Comparison of ENCODE assay signal across 14 mouse cellular contexts in genomic region chrX:161723391-161723808, GRCm38 (mm10). TPM values are rescaled to one million over a fixed set of nuclear protein-coding genes. Genes with fewer than 3 reads are reported as not detected.
DNase-seq lines count a peak whose midpoint lies in the region; ATAC-seq lines count a peak whose summit lies in the region.
"Had no signal": no experiment of that assay in that cellular context is flagged by ENCODE, and none has a peak within 500 bp of the region (broad histone marks: within the 10 kb centered on the region; RNA-seq: fewer than 3 reads in every experiment).

No protein-coding gene starts in this region.

- ATAC-seq in hindbrain, embryonic 15.5 days (ENCODE audit: low FRiP score, low read depth), result no peak
- ATAC-seq in hindbrain, embryonic 11.5 days (ENCODE audit: low FRiP score), result no peak
- ATAC-seq in liver, embryonic 11.5 days (replicated peaks; ENCODE audit: low FRiP score), result no peak

- H3K4me3 ChIP-seq in hindbrain, embryonic 15.5 days, result no peak overlapping the region
- H3K4me3 ChIP-seq in hindbrain, embryonic 11.5 days (ENCODE audit: low read depth, low read length), result no peak overlapping the region
- H3K4me3 ChIP-seq in liver, embryonic 11.5 days (ENCODE audit: low read depth, low read length), result no peak overlapping the region
- H3K4me3 ChIP-seq: limb, embryonic 12.5 days; megakaryocyte, embryonic 14.5 days had no signal

- 27% methylated on average over 9 of the region's 9 CpGs for WGBS in hindbrain, embryonic 15.5 days
- WGBS in hindbrain, embryonic 11.5 days, result 25% methylated on average over 9 of the region's 9 CpGs
- 21% methylated on average over 9 of the region's 9 CpGs for WGBS in liver, embryonic 11.5 days

- H3K27ac ChIP-seq in hindbrain, embryonic 15.5 days (replicated peaks), result peak overlapping the region; percentile 59
- H3K27ac ChIP-seq in hindbrain, embryonic 11.5 days (ENCODE audit: low read depth, low read length), result no peak overlapping the region
- H3K27ac ChIP-seq in liver, embryonic 11.5 days (ENCODE audit: low read depth, low read length), result no peak overlapping the region
- H3K27ac ChIP-seq: limb, embryonic 12.5 days had no signal

- H3K9ac ChIP-seq in hindbrain, embryonic 15.5 days, result 0 out of 2 replicates have a peak overlapping the region, but pooled peaks have one; percentile 16
- no peak overlapping the region for H3K9ac ChIP-seq in hindbrain, embryonic 11.5 days (ENCODE audit: low read depth, low read length)
- no peak overlapping the region for H3K9ac ChIP-seq in liver, embryonic 11.5 days (ENCODE audit: low read depth, low read length)
- H3K9ac ChIP-seq: limb, embryonic 12.5 days had no signal

- no peak for DNase-seq in hindbrain, embryonic 11.5 days (ENCODE audit: low spot score)
- peak; percentile 7 for DNase-seq in urinary bladder, postnatal 14 days (ENCODE audit: low spot score)
- DNase-seq in urinary bladder, adult 18-20 months (ENCODE audit: low spot score in 2 of 2), result no peak
- DNase-seq in kidney, postnatal 14 days, result peak; percentile 37
- no peak for DNase-seq in spleen, postnatal 36 days (ENCODE audit: low spot score in 2 of 2)
- DNase-seq in adrenal gland, postnatal 10 days, result no peak
- DNase-seq in liver, embryonic 11.5 days (ENCODE audit: low spot score), result no peak
- DNase-seq: gastrocnemius, postnatal 36 days; right cerebral cortex, postnatal 4 days; thymus, adult 2 months had no signal

- no peaks in the 10 kb centered on the region for H3K36me3 ChIP-seq in hindbrain, embryonic 15.5 days
- no peaks in the 10 kb centered on the region for H3K36me3 ChIP-seq in hindbrain, embryonic 11.5 days (ENCODE audit: control insufficient read depth, insufficient read depth, low read length)
- no peaks in the 10 kb centered on the region for H3K36me3 ChIP-seq in liver, embryonic 11.5 days (ENCODE audit: control insufficient read depth, insufficient read depth, low read length)
- H3K36me3 ChIP-seq: limb, embryonic 12.5 days had no signal

- H3K4me2 ChIP-seq in hindbrain, embryonic 15.5 days, result peak overlapping the region; percentile 43
- no peak overlapping the region for H3K4me2 ChIP-seq in hindbrain, embryonic 11.5 days (replicated peaks; ENCODE audit: low read depth, low read length)
- H3K4me2 ChIP-seq in liver, embryonic 11.5 days, result no peak overlapping the region
- H3K4me2 ChIP-seq: limb, embryonic 12.5 days had no signal

- no peaks in the 10 kb centered on the region for H3K9me3 ChIP-seq in hindbrain, embryonic 15.5 days
- H3K9me3 ChIP-seq in hindbrain, embryonic 11.5 days (ENCODE audit: control insufficient read depth, low read length), result no peaks in the 10 kb centered on the region
- no peaks in the 10 kb centered on the region for H3K9me3 ChIP-seq in liver, embryonic 11.5 days (ENCODE audit: control insufficient read depth, low read length)
- H3K9me3 ChIP-seq: limb, embryonic 12.5 days; megakaryocyte, embryonic 14.5 days had no signal

- H3K27me3 ChIP-seq in hindbrain, embryonic 15.5 days, result peaks cover 22% of the 10 kb centered on the region
- H3K27me3 ChIP-seq in hindbrain, embryonic 11.5 days (ENCODE audit: control insufficient read depth, insufficient read depth, low read length), result peaks cover 26% of the 10 kb centered on the region; the same call in 1 of the 2 replicates
- H3K27me3 ChIP-seq in liver, embryonic 11.5 days (replicated peaks; ENCODE audit: control insufficient read depth, insufficient read depth, low read length), result peaks cover 50% of the 10 kb centered on the region
- H3K27me3 ChIP-seq: CH12.LX had no signal

- H3K4me1 ChIP-seq in hindbrain, embryonic 15.5 days (replicated peaks), result peaks cover 37% of the 10 kb centered on the region
- H3K4me1 ChIP-seq in hindbrain, embryonic 11.5 days (replicated peaks; ENCODE audit: control insufficient read depth, insufficient read depth, low read length), result no peaks in the 10 kb centered on the region
- no peaks in the 10 kb centered on the region for H3K4me1 ChIP-seq in liver, embryonic 11.5 days (replicated peaks; ENCODE audit: control insufficient read depth, insufficient read depth, low read length)
- H3K4me1 ChIP-seq: limb, embryonic 12.5 days; megakaryocyte, embryonic 14.5 days had no signal

RNA-seq across cellular contexts. Expression of gene Rai2, which starts 6.5 kb away (rescaled TPM):
- 16.1 and 22.0 TPM in 2 replicates for polyA plus RNA-seq in hindbrain, embryonic 15.5 days (2015; fragmentation: Nextera tagmentation; extraction: Ambion mirVana)
- 7.6 and 8.6 TPM in 2 replicates for polyA plus RNA-seq in hindbrain, embryonic 11.5 days (2014; fragmentation: Nextera tagmentation; extraction: Ambion mirVana)
- total RNA-seq in adrenal gland, postnatal 10 days (2021), result 10 to 100 TPM; 12.5 to 19.1 TPM
- 1.1 and 2.6 TPM in 2 replicates for polyA plus RNA-seq in liver, embryonic 11.5 days (2014; fragmentation: Nextera tagmentation; extraction: Ambion mirVana)
- total RNA-seq: CH12.LX had no signal

Comparison
In these comparisons a context has a peak if more than half of its experiments do, and no peak if none do; other contexts are left out.
1. DNase-seq: peak in urinary bladder, postnatal 14 days (single experiment) and kidney, postnatal 14 days (single experiment); none in hindbrain, embryonic 11.5 days (single experiment), urinary bladder, adult 18-20 months (0 of 2), spleen, postnatal 36 days (0 of 2), adrenal gland, postnatal 10 days (single experiment) and liver, embryonic 11.5 days (single experiment).